Mouse (Mus musculus) G1E (cell line): ENCODE results near the gene Rab23. TPM values are rescaled to one million over a fixed set of nuclear protein-coding genes. Genes with fewer than 3 reads are reported as not detected.

ENCODE experiments used
- ATAC-seq: 2 replicates; pipeline ENCODE4 v1.8.0; 2016; ENCODE audit warnings: mild to moderate bottlenecking; ENCODE audit not compliant: insufficient number of reproducible peaks, poor library complexity, low FRiP score, severe bottlenecking; ENCODE audit errors: extremely low read depth
- DNase-seq: peaks from one replicate; pipeline ENCODE4 v3.0.0; 2012; ENCODE audit warnings: low spot score
- H3K27me3 ChIP-seq: 2 replicates; pipeline ENCODE4 v1.6.1; 2012; ENCODE audit warnings: mild to moderate bottlenecking, low read length, inconsistent platforms; ENCODE audit not compliant: insufficient read depth
- H3K36me3 ChIP-seq: replicated peaks from 2 replicates; pipeline ENCODE3; 2012; ENCODE audit warnings: mild to moderate bottlenecking, inconsistent platforms
- H3K4me1 ChIP-seq: 2 replicates; pipeline ENCODE4 v1.6.1; 2012; ENCODE audit warnings: low read depth, low read length, inconsistent platforms, mixed read lengths; ENCODE audit not compliant: insufficient read depth
- H3K4me3 ChIP-seq: 2 replicates; pipeline ENCODE4 v1.5.1; 2012; ENCODE audit warnings: low read depth, mild to moderate bottlenecking, inconsistent platforms, low read length, moderate library complexity, mixed read lengths
- H3K9me3 ChIP-seq: replicated peaks from 2 replicates; pipeline ENCODE4 v1.6.1; 2012; ENCODE audit warnings: inconsistent platforms
- CTCF ChIP-seq: IDR thresholded peaks from 2 replicates; pipeline ENCODE4 v1.5.1; 2012; ENCODE audit warnings: low read depth, low read length, inconsistent platforms, mixed read lengths
- GATA1 ChIP-seq: IDR thresholded peaks from 2 replicates; pipeline ENCODE4 v1.6.1; 2012; ENCODE audit warnings: borderline replicate concordance, low read length, inconsistent platforms, mixed read lengths
- GATA2 ChIP-seq: IDR thresholded peaks from 2 replicates; pipeline ENCODE4 v1.6.1; 2012; ENCODE audit warnings: low read depth, low read length, inconsistent platforms, borderline replicate concordance
- POLR2AphosphoS5 ChIP-seq: IDR thresholded peaks from 2 replicates; pipeline ENCODE4 v1.6.1; 2012; ENCODE audit warnings: low read depth, low read length, inconsistent platforms; ENCODE audit not compliant: insufficient replicate concordance
- TAL1 ChIP-seq: conservative IDR thresholded peaks from 2 replicates; pipeline ENCODE4 v1.6.1; 2012; ENCODE audit warnings: low read depth, low read length, inconsistent platforms, mixed read lengths
- polyA plus RNA-seq: library from polyadenylated mRNA; stranded (reverse); fragments of >175 nt; gene quantifications from 2 replicates; pipeline ENCODE4 v1.2.3, GENCODE M21; 2012
- total RNA-seq, 2 experiments: library from RNA; stranded (forward) in 1 of 2; stranded (reverse) in 1 of 2; fragments of 200-1000 nt in 1 of 2; fragments of >200 nt in 1 of 2; fragmentation: Nextera tagmentation in 1 of 2; gene quantifications; 2 replicates each; pipeline ENCODE4 v1.2.3; 2014 to 2017

The Rab23 gene
- total and polyA plus RNA-seq, 3 experiments: 0.27 TPM; not detected in 2

DNA sequence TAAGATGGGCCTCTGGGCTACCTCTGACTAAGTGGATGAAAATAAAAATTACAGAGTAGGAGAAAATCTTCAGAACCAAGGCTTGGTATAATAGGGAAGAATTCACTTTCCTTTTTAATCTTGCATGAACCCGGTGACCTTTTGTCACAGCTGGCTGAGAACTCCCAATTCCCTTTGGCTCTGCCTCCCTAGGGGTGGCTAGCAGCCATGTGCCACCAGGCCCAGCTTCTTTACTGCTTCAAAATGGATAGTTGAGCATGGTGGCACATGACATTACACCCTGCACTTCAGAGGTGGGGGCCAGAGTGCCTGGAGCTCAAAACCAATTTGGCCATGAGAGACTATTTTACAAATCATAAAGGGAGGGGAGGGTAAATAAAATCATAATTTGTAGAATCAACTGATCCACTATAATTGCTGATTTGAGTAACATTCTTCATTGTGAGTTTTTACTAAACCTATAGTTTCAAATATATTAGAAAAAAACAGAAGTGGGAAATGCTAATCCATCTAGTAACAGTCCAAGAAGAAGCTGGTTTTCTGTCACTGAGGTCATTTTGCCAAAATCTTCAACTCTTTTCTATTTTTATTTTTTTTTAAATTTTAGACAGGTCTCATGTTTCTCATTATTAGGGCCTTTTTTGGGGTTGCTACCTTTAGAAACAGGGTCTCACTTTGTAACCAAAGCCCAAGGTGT is 48.6 kb downstream of the Rab23 start:
- TF ChIP-seq TAL1 (no peak), CTCF (no peak), GATA1 (no peak), POLR2AphosphoS5 (no peak), GATA2 (no peak)
- ATAC-seq: no peak
- Histone ChIP-seq H3K4me3 (no peak overlapping the region), H3K9me3 (no peaks in the 10 kb centered on the region), H3K27me3 (no peaks in the 10 kb centered on the region), H3K4me1 (no peaks in the 10 kb centered on the region), H3K36me3 (peaks cover 91% of the 10 kb centered on the region)
- DNase-seq: no peak

DNA sequence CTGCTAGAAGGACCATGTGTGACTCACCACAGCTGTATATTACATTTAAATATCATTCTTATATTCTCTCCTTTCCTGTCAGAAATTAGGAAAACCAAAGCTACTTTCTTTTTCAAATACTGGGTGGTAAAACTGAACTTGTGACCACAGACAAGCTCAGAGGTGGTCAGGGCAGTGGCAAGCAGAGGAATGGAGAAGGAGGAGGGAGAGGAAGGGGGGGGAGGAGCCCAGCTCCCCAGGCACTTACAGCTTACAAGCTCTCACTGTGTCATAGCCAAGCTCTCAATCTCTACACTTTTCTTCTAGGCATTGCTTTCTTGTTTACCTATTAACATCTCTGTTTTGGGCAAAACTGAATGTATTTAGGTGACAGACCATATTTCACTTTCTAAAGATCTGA is 49.1 kb downstream of the Rab23 start:
- Histone ChIP-seq H3K4me3 (no peak overlapping the region), H3K4me1 (no peaks in the 10 kb centered on the region), H3K27me3 (no peaks in the 10 kb centered on the region), H3K9me3 (no peaks in the 10 kb centered on the region), H3K36me3 (peaks cover 88% of the 10 kb centered on the region)
- ATAC-seq (no peak), DNase-seq (no peak)
- TF ChIP-seq GATA1: no peak
- TF ChIP-seq CTCF: no peak
- TF ChIP-seq POLR2AphosphoS5: no peak
- no peak for TF ChIP-seq GATA2
- no peak for TF ChIP-seq TAL1

DNA sequence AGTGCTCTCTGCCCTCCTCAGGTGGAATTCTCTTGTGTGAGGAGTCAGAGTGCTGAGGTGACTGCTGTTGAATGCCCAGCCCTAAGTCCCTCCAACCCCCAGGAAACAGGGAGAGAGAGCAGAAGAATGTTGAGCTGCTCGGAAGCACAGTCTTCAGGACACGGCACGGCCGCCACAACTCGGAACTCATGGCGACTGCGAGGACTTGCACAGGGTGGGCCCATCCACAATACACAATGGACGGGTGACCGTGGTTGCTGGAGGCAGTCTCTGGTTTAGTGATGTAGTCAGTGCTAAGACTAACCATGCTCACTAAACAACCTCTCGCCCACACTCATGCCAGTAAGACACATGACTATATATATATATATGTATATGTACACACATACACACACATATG is 51.9 kb downstream of the Rab23 start:
- Histone ChIP-seq H3K9me3 (no peaks in the 10 kb centered on the region), H3K27me3 (no peaks in the 10 kb centered on the region), H3K4me1 (no peaks in the 10 kb centered on the region), H3K4me3 (no peak overlapping the region), H3K36me3 (peaks cover 88% of the 10 kb centered on the region)
- no peak for DNase-seq
- no peak for ATAC-seq
- TF ChIP-seq TAL1 (no peak), POLR2AphosphoS5 (no peak), GATA2 (no peak), CTCF (no peak), GATA1 (no peak)

DNA sequence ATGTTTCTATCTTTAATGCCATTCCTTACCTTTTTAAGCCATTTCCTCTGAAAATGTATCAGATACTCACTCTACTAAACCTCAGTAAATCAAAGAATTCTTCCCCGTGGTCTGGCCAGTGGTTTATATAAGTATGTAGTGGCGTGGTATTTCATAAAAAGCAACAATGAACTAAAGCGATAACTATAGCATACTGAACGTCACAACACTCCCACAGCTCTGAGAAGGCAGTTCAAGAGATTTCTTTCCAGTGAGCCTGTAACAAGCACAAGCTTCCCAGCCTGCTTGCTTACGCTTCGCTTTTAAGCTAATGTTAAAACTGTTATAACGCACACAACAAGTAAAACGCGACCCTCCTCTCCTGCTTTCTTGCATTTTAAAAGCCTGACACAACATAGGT is 52.4 kb downstream of the Rab23 start:
- ATAC-seq (no peak), DNase-seq (no peak)
- Histone ChIP-seq H3K36me3 (peaks cover 88% of the 10 kb centered on the region), H3K4me1 (no peaks in the 10 kb centered on the region), H3K4me3 (no peak overlapping the region), H3K27me3 (no peaks in the 10 kb centered on the region), H3K9me3 (no peaks in the 10 kb centered on the region)
- no peak for TF ChIP-seq POLR2AphosphoS5
- no peak for TF ChIP-seq GATA2
- TF ChIP-seq TAL1: no peak
- no peak for TF ChIP-seq CTCF
- TF ChIP-seq GATA1: no peak

DNA sequence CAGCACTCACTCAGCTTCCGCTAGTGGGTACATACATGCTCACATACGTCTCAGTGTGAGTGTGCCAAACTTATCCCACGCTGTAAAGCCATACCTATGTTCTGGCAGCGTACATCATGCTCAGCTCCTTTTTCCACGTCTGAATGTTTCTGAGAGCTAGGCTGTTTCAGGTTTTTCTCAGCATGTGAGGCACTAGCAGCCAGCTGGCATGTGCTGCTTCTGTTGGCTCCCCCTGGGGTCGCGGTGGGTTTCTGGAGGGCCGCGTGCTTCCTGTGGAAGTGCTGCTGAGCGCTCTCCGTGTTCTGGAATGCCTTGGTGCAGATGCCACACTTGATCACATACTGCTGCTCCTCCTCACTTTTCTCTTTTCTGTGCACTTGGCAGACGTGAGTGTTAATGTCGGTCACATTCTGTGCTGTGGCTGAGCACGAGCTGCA is 56.5 kb downstream of the Rab23 start:
- TF ChIP-seq POLR2AphosphoS5: no peak
- TF ChIP-seq GATA1: no peak
- TF ChIP-seq CTCF: no peak
- no peak for TF ChIP-seq TAL1
- no peak for TF ChIP-seq GATA2
- DNase-seq (no peak), ATAC-seq (no peak)
- Histone ChIP-seq H3K4me3 (no peak overlapping the region), H3K27me3 (no peaks in the 10 kb centered on the region), H3K9me3 (no peaks in the 10 kb centered on the region), H3K4me1 (no peaks in the 10 kb centered on the region), H3K36me3 (peaks cover 77% of the 10 kb centered on the region)

DNA sequence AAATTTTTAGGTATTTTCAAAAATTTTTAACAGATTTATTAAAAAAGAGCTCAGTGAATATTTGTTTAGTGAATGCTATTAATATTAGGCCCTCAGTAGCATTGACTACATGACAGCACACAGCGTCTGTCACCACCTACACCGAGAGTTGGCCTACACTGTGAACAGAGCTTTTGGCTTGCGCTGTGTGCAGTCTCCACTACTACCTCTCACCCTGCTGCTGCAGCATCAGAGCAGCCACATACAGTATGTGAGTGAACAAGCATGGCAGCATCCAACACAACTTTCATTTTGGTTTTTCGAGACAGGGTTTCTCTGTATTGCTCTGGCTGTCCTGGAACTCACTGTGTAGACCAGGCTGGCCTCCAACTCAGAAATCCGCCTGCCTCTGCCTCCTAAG is 64.9 kb downstream of the Rab23 start:
- TF ChIP-seq CTCF: no peak
- no peak for TF ChIP-seq TAL1
- Histone ChIP-seq H3K36me3 (peaks cover 58% of the 10 kb centered on the region), H3K4me3 (no peak overlapping the region), H3K4me1 (peaks cover 7% of the 10 kb centered on the region; the same call in 1 of the 2 replicates), H3K27me3 (no peaks in the 10 kb centered on the region), H3K9me3 (no peaks in the 10 kb centered on the region)
- DNase-seq (no peak), ATAC-seq (no peak)

DNA sequence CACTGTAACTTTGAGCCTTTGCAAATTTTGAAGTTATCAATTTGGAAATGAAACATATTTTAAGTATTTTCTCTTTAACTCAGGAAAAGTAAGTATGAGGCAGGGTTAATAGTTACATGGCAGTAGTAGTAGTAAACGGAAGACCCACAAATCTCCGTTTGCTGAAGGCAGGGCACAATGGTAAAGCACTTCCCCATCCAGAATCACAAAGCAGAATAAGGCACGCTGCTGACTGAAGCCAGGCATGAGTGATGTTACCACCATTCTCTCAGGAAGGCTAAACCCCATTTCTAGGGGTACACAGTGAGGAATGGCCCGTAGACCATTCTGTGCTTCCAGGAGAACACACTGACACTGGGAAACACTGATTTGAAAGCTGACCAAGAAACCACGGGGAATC is 68.4 kb downstream of the Rab23 start:
- TF ChIP-seq GATA1 (no peak), POLR2AphosphoS5 (no peak)
- H3K9me3 ChIP-seq: no peaks in the 10 kb centered on the region
- H3K4me3 ChIP-seq: no peak overlapping the region
- no peak for DNase-seq
- ATAC-seq: no peak
- H3K27me3 ChIP-seq: no peaks in the 10 kb centered on the region
- peaks cover 16% of the 10 kb centered on the region; the same call in 1 of the 2 replicates for H3K4me1 ChIP-seq
- H3K36me3 ChIP-seq: peaks cover 52% of the 10 kb centered on the region
